Mouse (Mus musculus) bone marrow, adult 2 months (tissue): ENCODE results near the gene Boll.

Experiments used
- CTCF ChIP-seq: fragments of 200-500 bp; IDR thresholded peaks from 2 replicates; pipeline ENCODE4 v1.5.1; 2011; ENCODE audit warnings: low read length, control low read depth; ENCODE audit not compliant: control insufficient read depth, insufficient read depth
- POLR2A ChIP-seq: fragments of 200-500 bp; IDR thresholded peaks from 2 replicates; pipeline ENCODE4 v1.6.1; 2011; ENCODE audit warnings: low read depth, mild to moderate bottlenecking, control low read depth, low read length, borderline replicate concordance; ENCODE audit not compliant: control insufficient read depth

DNA sequence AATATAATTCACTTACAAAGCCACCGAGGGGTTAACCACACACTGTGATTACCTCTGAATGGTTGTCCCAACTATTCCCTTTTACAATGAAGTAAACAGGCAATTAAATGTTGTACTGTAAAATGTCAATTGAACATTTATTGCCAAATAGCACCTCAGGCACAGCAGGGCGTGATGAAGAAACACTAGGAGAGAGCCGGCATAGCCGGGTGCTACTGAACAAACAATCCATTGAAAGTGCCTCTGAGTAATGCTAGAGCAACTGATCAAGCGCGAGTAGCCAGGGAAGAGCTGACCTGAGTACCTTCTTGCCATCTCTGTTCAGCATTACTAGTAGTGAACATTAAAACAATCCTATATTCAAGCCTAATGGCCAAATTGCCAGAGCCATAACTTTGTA, 49.3 kb upstream of the Boll start:
- TF ChIP-seq POLR2A (no peak), CTCF (no peak)
